Mouse (Mus musculus): Measurements from ENCODE around the gene Tnfrsf14. TPM values are rescaled to one million over a fixed set of nuclear protein-coding genes. Genes with fewer than 3 reads are reported as not detected.

Tnfrsf14 gene
- polyA plus RNA-seq, 1 experiment from 2014 or later: 0.40 TPM

- Histone ChIP-seq H3K27me3 (peaks cover 15% of the 10 kb centered on the region; the same call in 1 of the 2 replicates), H3K9ac (replicated peaks) (peak within 1 kb of the TSS; percentile 96), H3K4me2 (replicated peaks) (peak within 1 kb of the TSS; percentile 84), H3K9me3 (no peaks in the 10 kb centered on the region), H3K27ac (peak within 1 kb of the TSS; percentile 93), H3K4me3 (replicated peaks) (peak within 1 kb of the TSS; percentile 83), H3K36me3 (no peaks in the 10 kb centered on the region), H3K4me1 (replicated peaks) (peaks cover 80% of the 10 kb centered on the region)
- WGBS: under 1% methylated on average over 58 of the region's 65 CpGs
- peak; percentile 65 for ATAC-seq
Measured at GRCm38 (mm10) chr4:154960690-154961225, 32.4 kb upstream of the Tnfrsf14 start, which contains the start of gene Hes5. TSS of gene Hes5 (plus strand) at chr4:154960923.

- Histone ChIP-seq H3K4me2 (replicated peaks) (peak overlapping the region; percentile 84), H3K27ac (peak overlapping the region; percentile 93), H3K9me3 (no peaks in the 10 kb centered on the region), H3K4me3 (replicated peaks) (peak overlapping the region; percentile 83), H3K27me3 (peaks cover 20% of the 10 kb centered on the region; the same call in 1 of the 2 replicates), H3K4me1 (replicated peaks) (peaks cover 74% of the 10 kb centered on the region), H3K9ac (replicated peaks) (peak overlapping the region; percentile 96), H3K36me3 (no peaks in the 10 kb centered on the region)
- no peak; the same call in 1 of the 2 replicates for ATAC-seq
- WGBS: 6% methylated on average over 20 of the region's 20 CpGs
Measured at GRCm38 (mm10) chr4:154960021-154960689, 31.8 kb upstream of the Tnfrsf14 start.

- peak overlapping the region; percentile 69 for H3K27ac ChIP-seq
- no peaks in the 10 kb centered on the region for H3K36me3 ChIP-seq
- peaks cover 75% of the 10 kb centered on the region for H3K4me1 ChIP-seq (replicated peaks)
- no peak overlapping the region for H3K9ac ChIP-seq (replicated peaks)
- no peaks in the 10 kb centered on the region for H3K9me3 ChIP-seq
- H3K4me3 ChIP-seq (replicated peaks): peak overlapping the region; percentile 25
- H3K4me2 ChIP-seq (replicated peaks): peak overlapping the region; percentile 84
- WGBS: 3% methylated on average over 8 of the region's 8 CpGs
- peaks cover 27% of the 10 kb centered on the region for H3K27me3 ChIP-seq
- ATAC-seq: 0 out of 2 replicates have a peak, but pooled peaks have one; percentile 2
Measured at GRCm38 (mm10) chr4:154958621-154959020, 30.3 kb upstream of the Tnfrsf14 start.

- Histone ChIP-seq H3K27ac (peak overlapping the region; percentile 69), H3K36me3 (no peaks in the 10 kb centered on the region), H3K4me1 (replicated peaks) (peaks cover 75% of the 10 kb centered on the region), H3K27me3 (peaks cover 27% of the 10 kb centered on the region), H3K9me3 (no peaks in the 10 kb centered on the region), H3K4me3 (replicated peaks) (peak overlapping the region; percentile 25), H3K4me2 (replicated peaks) (peak overlapping the region; percentile 84), H3K9ac (replicated peaks) (peak overlapping the region; percentile 44; the same call in 1 of the 2 replicates)
- peak; percentile 68 for ATAC-seq
- WGBS: under 1% methylated on average over 15 of the region's 15 CpGs
Measured at GRCm38 (mm10) chr4:154958171-154958570, 29.8 kb upstream of the Tnfrsf14 start.

- 18% methylated on average over 13 of the region's 13 CpGs for WGBS
- Histone ChIP-seq H3K4me2 (replicated peaks) (peak overlapping the region; percentile 84), H3K4me3 (replicated peaks) (no peak overlapping the region; the same call in 1 of the 2 replicates), H3K9me3 (no peaks in the 10 kb centered on the region), H3K9ac (replicated peaks) (peak overlapping the region; percentile 44; the same call in 1 of the 2 replicates), H3K36me3 (no peaks in the 10 kb centered on the region), H3K27ac (peak overlapping the region; percentile 69), H3K27me3 (peaks cover 30% of the 10 kb centered on the region), H3K4me1 (replicated peaks) (peaks cover 75% of the 10 kb centered on the region)
- no peak for ATAC-seq
Measured at GRCm38 (mm10) chr4:154957289-154957993, 29.1 kb upstream of the Tnfrsf14 start.

- peaks cover 71% of the 10 kb centered on the region for H3K4me1 ChIP-seq (replicated peaks)
- H3K27me3 ChIP-seq: peaks cover 30% of the 10 kb centered on the region
- no peaks in the 10 kb centered on the region for H3K36me3 ChIP-seq
- ATAC-seq: no peak
- no peak overlapping the region for H3K4me2 ChIP-seq (replicated peaks)
- no peak overlapping the region for H3K27ac ChIP-seq
- no peak overlapping the region for H3K9ac ChIP-seq (replicated peaks)
- H3K4me3 ChIP-seq (replicated peaks): no peak overlapping the region
- WGBS: 21% methylated on average over 9 of the region's 9 CpGs
- H3K9me3 ChIP-seq: no peaks in the 10 kb centered on the region
Measured at GRCm38 (mm10) chr4:154956604-154957003, 28.2 kb upstream of the Tnfrsf14 start.

GRCm38 (mm10) chr4:154952461-154953241, 24.3 kb upstream of the Tnfrsf14 start:
- peak overlapping the region; percentile 8; the same call in 1 of the 2 replicates for H3K4me3 ChIP-seq (replicated peaks)
- peak overlapping the region; percentile 41 for H3K4me2 ChIP-seq (replicated peaks)
- peaks cover 58% of the 10 kb centered on the region for H3K4me1 ChIP-seq (replicated peaks)
- peak; percentile 79 for ATAC-seq
- 0% methylated on average over 26 of the region's 26 CpGs for WGBS
- H3K36me3 ChIP-seq: no peaks in the 10 kb centered on the region
- H3K27me3 ChIP-seq: peaks cover 19% of the 10 kb centered on the region; the same call in 1 of the 2 replicates
- H3K27ac ChIP-seq: peak overlapping the region; percentile 61
- H3K9me3 ChIP-seq: no peaks in the 10 kb centered on the region
- H3K9ac ChIP-seq (replicated peaks): 0 out of 2 replicates have a peak overlapping the region, but pooled peaks have one; percentile 6

GRCm38 (mm10) chr4:154949589-154949982, 21.2 kb upstream of the Tnfrsf14 start:
- Histone ChIP-seq H3K4me3 (replicated peaks) (no peak overlapping the region), H3K36me3 (no peaks in the 10 kb centered on the region), H3K27me3 (peaks cover 5% of the 10 kb centered on the region; the same call in 1 of the 2 replicates), H3K27ac (peak overlapping the region; percentile 86), H3K4me2 (replicated peaks) (peak overlapping the region; percentile 39), H3K9ac (replicated peaks) (no peak overlapping the region), H3K4me1 (replicated peaks) (peaks cover 68% of the 10 kb centered on the region), H3K9me3 (no peaks in the 10 kb centered on the region)
- no peak for ATAC-seq
- 2% methylated on average over 16 of the region's 16 CpGs for whole genome bisulfite sequencing

GRCm38 (mm10) chr4:154948940-154949588, 20.7 kb upstream of the Tnfrsf14 start:
- H3K27me3 ChIP-seq: peaks cover 3% of the 10 kb centered on the region; the same call in 1 of the 2 replicates
- no peak overlapping the region for H3K9ac ChIP-seq (replicated peaks)
- 30% methylated on average over 6 of the region's 6 CpGs for WGBS
- no peaks in the 10 kb centered on the region for H3K9me3 ChIP-seq
- peaks cover 66% of the 10 kb centered on the region for H3K4me1 ChIP-seq (replicated peaks)
- ATAC-seq: peak; percentile 4; the same call in 1 of the 2 replicates
- H3K36me3 ChIP-seq: no peaks in the 10 kb centered on the region
- peak overlapping the region; percentile 39 for H3K4me2 ChIP-seq (replicated peaks)
- H3K27ac ChIP-seq: peak overlapping the region; percentile 86
- no peak overlapping the region for H3K4me3 ChIP-seq (replicated peaks)

GRCm38 (mm10) chr4:154948066-154948939, 19.9 kb upstream of the Tnfrsf14 start:
- Histone ChIP-seq H3K27me3 (peaks cover 3% of the 10 kb centered on the region; the same call in 1 of the 2 replicates), H3K36me3 (no peaks in the 10 kb centered on the region), H3K4me1 (replicated peaks) (peaks cover 58% of the 10 kb centered on the region), H3K4me2 (replicated peaks) (peak overlapping the region; percentile 39), H3K9ac (replicated peaks) (no peak overlapping the region), H3K4me3 (replicated peaks) (no peak overlapping the region), H3K27ac (peak overlapping the region; percentile 86), H3K9me3 (no peaks in the 10 kb centered on the region)
- peak; percentile 63 for ATAC-seq
- 31% methylated on average over 14 of the region's 14 CpGs for WGBS
